Mouse (Mus musculus) ES-Bruce4 (cell line): ENCODE measurements around the gene Zmynd12.

Experiments
- CTCF ChIP-seq: IDR thresholded peaks from one replicate; pipeline ENCODE4 v1.8.1; 2011; ENCODE audit warnings: low read depth, low read length
- EP300 ChIP-seq: IDR thresholded peaks from 2 replicates; pipeline ENCODE4 v1.6.1; 2011; ENCODE audit warnings: low read depth, low read length; ENCODE audit not compliant: insufficient read depth
- POLR2A ChIP-seq: IDR thresholded peaks from one replicate; pipeline ENCODE4 v1.8.1; 2011; ENCODE audit warnings: low read length; ENCODE audit not compliant: insufficient read depth

DNA sequence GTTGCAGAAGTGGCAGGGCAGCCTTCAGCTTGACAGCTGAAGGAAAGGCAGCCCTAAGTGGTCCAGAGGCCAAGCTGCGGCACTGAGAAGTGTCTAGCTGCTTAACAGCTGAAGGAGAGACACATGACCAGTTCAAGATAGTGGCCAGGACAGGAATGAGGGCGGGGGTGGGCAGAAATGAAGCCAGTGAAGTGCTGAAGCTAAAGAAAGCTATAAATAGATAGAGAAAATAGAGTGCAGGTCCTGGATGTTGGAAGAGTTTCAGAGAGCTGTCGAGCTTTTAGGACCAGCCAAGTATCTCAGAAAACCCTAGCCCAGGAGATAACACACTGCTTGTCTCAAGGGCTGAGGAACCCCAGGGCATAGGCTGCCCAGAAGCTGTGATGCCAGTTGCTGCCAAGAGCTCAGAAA is 90.1 kb downstream of the Zmynd12 start:
- TF ChIP-seq POLR2A (no peak), CTCF (no peak), EP300 (no peak)
